11 mouse cellular contexts compared by ENCODE assay signal in the genomic region with DNA sequence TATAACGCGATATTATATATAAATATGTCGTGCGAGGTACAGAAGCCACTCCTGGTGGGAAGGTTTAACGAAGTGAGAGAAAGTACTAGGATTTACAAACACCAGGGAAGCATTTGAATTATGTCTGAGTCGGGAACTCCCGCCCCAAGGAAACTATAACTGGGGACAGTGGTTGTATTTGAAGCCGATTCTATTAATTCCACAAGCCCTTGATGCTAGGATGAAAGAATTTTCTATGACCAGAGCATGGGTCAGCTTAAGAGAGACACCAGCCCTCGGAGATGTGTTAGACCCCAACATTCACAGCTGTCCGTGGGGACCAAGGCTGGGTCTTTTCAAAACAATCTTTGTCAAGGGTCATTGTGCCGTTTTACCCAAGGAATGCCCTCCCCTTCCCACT. TPM values are rescaled to one million over a fixed set of nuclear protein-coding genes. Genes with fewer than 3 reads are reported as not detected.
A peak's percentile ranks its signal among the peaks of the same experiment; 100 is the strongest.
DNase-seq lines count a peak whose midpoint lies in the region; ATAC-seq lines count a peak whose summit lies in the region.
"Had no signal": no experiment of that assay in that cellular context is flagged by ENCODE, and none has a peak within 500 bp of the region (broad histone marks: within the 10 kb centered on the region; RNA-seq: fewer than 3 reads in every experiment).

No protein-coding gene starts in this region.

- H3K9me3 ChIP-seq in heart, embryonic 10.5 days = no peaks in the 10 kb centered on the region
- no peaks in the 10 kb centered on the region for H3K9me3 ChIP-seq in embryonic facial prominence, embryonic 11.5 days (replicated peaks; ENCODE audit: control insufficient read depth, low read length)
- no peaks in the 10 kb centered on the region for H3K9me3 ChIP-seq in hindbrain, embryonic 11.5 days (ENCODE audit: control insufficient read depth, low read length)
- H3K9me3 ChIP-seq in midbrain, embryonic 14.5 days (ENCODE audit: control insufficient read depth, low read length) = no peaks in the 10 kb centered on the region
- H3K9me3 ChIP-seq: lung, embryonic 15.5 days had no signal

- H3K4me2 ChIP-seq in embryonic facial prominence, embryonic 11.5 days (ENCODE audit: low read depth, low read length) = peak overlapping the region; percentile 95
- H3K4me2 ChIP-seq in hindbrain, embryonic 11.5 days (replicated peaks; ENCODE audit: low read depth, low read length) = peak overlapping the region; percentile 98
- H3K4me2 ChIP-seq in midbrain, embryonic 14.5 days (ENCODE audit: low read length) = peak overlapping the region; percentile 97

- no peak for DNase-seq in heart, embryonic 10.5 days (ENCODE audit: low spot score)
- DNase-seq in heart, postnatal 10 days = no peak
- no peak for DNase-seq in embryonic facial prominence, embryonic 11.5 days (ENCODE audit: low spot score)
- DNase-seq in hindbrain, embryonic 11.5 days (ENCODE audit: low spot score) = no peak
- DNase-seq in midbrain, embryonic 14.5 days = no peak
- DNase-seq in thymus, postnatal 14 days = no peak
- no peak for DNase-seq in spleen, postnatal 4 days (ENCODE audit: low spot score in 2 of 2)
- no peak for DNase-seq in spleen, adult 18-20 months
- DNase-seq: cerebellum, adult 9-11 months; layer of hippocampus, postnatal 36 days had no signal

- peaks cover 69% of the 10 kb centered on the region for H3K27me3 ChIP-seq in heart, embryonic 10.5 days (ENCODE audit: insufficient read depth, poor library complexity, severe bottlenecking)
- H3K27me3 ChIP-seq in embryonic facial prominence, embryonic 11.5 days (ENCODE audit: control insufficient read depth, insufficient read depth, low read length) = peaks cover 5% of the 10 kb centered on the region
- H3K27me3 ChIP-seq in hindbrain, embryonic 11.5 days (ENCODE audit: control insufficient read depth, insufficient read depth, low read length) = peaks cover 9% of the 10 kb centered on the region; the same call in 1 of the 2 replicates
- H3K27me3 ChIP-seq in midbrain, embryonic 14.5 days (ENCODE audit: control insufficient read depth, insufficient read depth, low read length) = peaks cover 28% of the 10 kb centered on the region

- no peak overlapping the region for H3K27ac ChIP-seq in heart, embryonic 10.5 days
- H3K27ac ChIP-seq in embryonic facial prominence, embryonic 11.5 days (replicated peaks; ENCODE audit: low read depth, low read length) = 0 out of 2 replicates have a peak overlapping the region, but pooled peaks have one; percentile 0
- H3K27ac ChIP-seq in hindbrain, embryonic 11.5 days (ENCODE audit: low read depth, low read length) = peak overlapping the region; percentile 39; the same call in 1 of the 2 replicates
- no peak overlapping the region for H3K27ac ChIP-seq in midbrain, embryonic 14.5 days (replicated peaks; ENCODE audit: low read depth, low read length)
- H3K27ac ChIP-seq: lung, embryonic 15.5 days had no signal

- H3K4me3 ChIP-seq in heart, embryonic 10.5 days = peak overlapping the region; percentile 71; the same call in 1 of the 2 replicates
- H3K4me3 ChIP-seq in embryonic facial prominence, embryonic 11.5 days (ENCODE audit: low read depth, low read length) = peak overlapping the region; percentile 70
- H3K4me3 ChIP-seq in hindbrain, embryonic 11.5 days (ENCODE audit: low read depth, low read length) = peak overlapping the region; percentile 62
- H3K4me3 ChIP-seq in midbrain, embryonic 14.5 days (replicated peaks; ENCODE audit: low read depth, low read length) = no peak overlapping the region

- WGBS in heart, embryonic 10.5 days = 24% methylated on average over 11 of the region's 11 CpGs
- 15% methylated on average over 11 of the region's 11 CpGs for WGBS in embryonic facial prominence, embryonic 11.5 days
- WGBS in hindbrain, embryonic 11.5 days = 24% methylated on average over 11 of the region's 11 CpGs
- WGBS in midbrain, embryonic 14.5 days = 20% methylated on average over 11 of the region's 11 CpGs

- intact Hi-C loops in heart, postnatal 10 days (cut with DNase I) = no loop called here

- ATAC-seq in embryonic facial prominence, embryonic 11.5 days (replicated peaks; ENCODE audit: insufficient number of reproducible peaks, low FRiP score, low TSS enrichment, low read depth) = no peak
- ATAC-seq in hindbrain, embryonic 11.5 days (ENCODE audit: low FRiP score) = no peak
- ATAC-seq in midbrain, embryonic 14.5 days (ENCODE audit: low FRiP score, low TSS enrichment) = no peak

- H3K36me3 ChIP-seq in heart, embryonic 10.5 days = no peaks in the 10 kb centered on the region
- no peaks in the 10 kb centered on the region for H3K36me3 ChIP-seq in embryonic facial prominence, embryonic 11.5 days (replicated peaks; ENCODE audit: control insufficient read depth, insufficient read depth, low read depth, low read length)
- H3K36me3 ChIP-seq in hindbrain, embryonic 11.5 days (ENCODE audit: control insufficient read depth, insufficient read depth, low read length) = no peaks in the 10 kb centered on the region
- no peaks in the 10 kb centered on the region for H3K36me3 ChIP-seq in midbrain, embryonic 14.5 days (ENCODE audit: control insufficient read depth, insufficient read depth, low read length)
- H3K36me3 ChIP-seq: lung, embryonic 15.5 days had no signal

- H3K9ac ChIP-seq in embryonic facial prominence, embryonic 11.5 days (replicated peaks; ENCODE audit: low read length) = peak overlapping the region; percentile 48
- H3K9ac ChIP-seq in hindbrain, embryonic 11.5 days (ENCODE audit: low read depth, low read length) = peak overlapping the region; percentile 78
- H3K9ac ChIP-seq in midbrain, embryonic 14.5 days (replicated peaks; ENCODE audit: low read length) = no peak overlapping the region

- H3K4me1 ChIP-seq in heart, embryonic 10.5 days = peaks cover 25% of the 10 kb centered on the region; the same call in 1 of the 2 replicates
- H3K4me1 ChIP-seq in embryonic facial prominence, embryonic 11.5 days (ENCODE audit: control insufficient read depth, insufficient read depth, low read length) = peaks cover 8% of the 10 kb centered on the region; the same call in 1 of the 2 replicates
- peaks cover 7% of the 10 kb centered on the region for H3K4me1 ChIP-seq in hindbrain, embryonic 11.5 days (replicated peaks; ENCODE audit: control insufficient read depth, insufficient read depth, low read length)
- H3K4me1 ChIP-seq in midbrain, embryonic 14.5 days (ENCODE audit: control insufficient read depth, insufficient read depth, low read length) = 0 out of 2 replicates have a peak, but pooled peaks cover 4% of the 10 kb centered on the region

RNA-seq across cellular contexts. Expression of a gene that starts 1.3 kb away (rescaled TPM):
- 0.34 and 1.7 TPM in 2 replicates for polyA plus RNA-seq in heart, embryonic 10.5 days (2016; fragmentation: Nextera tagmentation; extraction: Ambion mirVana)
- total RNA-seq in heart, postnatal 10 days (2021) = 1 to 10 TPM; 2.7 to 3.3 TPM
- 27.2 and 32.0 TPM in 2 replicates for polyA plus RNA-seq in embryonic facial prominence, embryonic 11.5 days (2014; fragmentation: Nextera tagmentation; extraction: Ambion mirVana)
- 14.8 and 21.1 TPM in 2 replicates for polyA plus RNA-seq in hindbrain, embryonic 11.5 days (2014; fragmentation: Nextera tagmentation; extraction: Ambion mirVana)
- 3.2 and 3.9 TPM in 2 replicates for polyA plus RNA-seq in midbrain, embryonic 14.5 days (2014; fragmentation: Nextera tagmentation; extraction: Ambion mirVana)

Comparison
In these comparisons a context has a peak if more than half of its experiments do, and no peak if none do; other contexts are left out.
1. H3K27ac ChIP-seq: peak in embryonic facial prominence, embryonic 11.5 days (single experiment) and hindbrain, embryonic 11.5 days (single experiment); none in heart, embryonic 10.5 days (single experiment) and midbrain, embryonic 14.5 days (single experiment).
2. Peak in every context shown above with its lines, with median percentiles within 50 percentile points of each other: H3K4me2 ChIP-seq.